Mouse (Mus musculus) layer of hippocampus, adult 2 months (tissue): ENCODE measurements around the gene Slc38a2. TPM values are rescaled to one million over a fixed set of nuclear protein-coding genes. Genes with fewer than 3 reads are reported as not detected.

Experiments used
- DNase-seq, 2 experiments: peaks; one replicate each; pipeline ENCODE4 v3.0.0; 2022; ENCODE audit warnings: low spot score in 2 of 2
- H3K27ac ChIP-seq: fragments of 200-600 bp; 2 replicates; pipeline ENCODE4 v1.8.1; 2022
- H3K4me3 ChIP-seq: fragments of 200-600 bp; 2 replicates; pipeline ENCODE4 v1.8.1; 2022; ENCODE audit warnings: mild to moderate bottlenecking
- CTCF ChIP-seq: fragments of 200-600 bp; conservative IDR thresholded peaks from 2 replicates; pipeline ENCODE4 v1.8.1; 2022; ENCODE audit warnings: antibody characterized with exemption, mild to moderate bottlenecking, moderate library complexity
- total RNA-seq, 2 experiments: library from RNA; stranded (reverse); gene quantifications; 2 replicates each; pipeline ENCODE4 v1.2.3; 2021

Gene Slc38a2
- total RNA-seq, 2 experiments from 2014 or later, result 73.5 to 78.1 TPM

GRCm38 (mm10) chr15:96688036-96688435 is 11.5 kb downstream of the Slc38a2 start:
- TF ChIP-seq CTCF, result no peak
- Histone ChIP-seq H3K4me3 (no peak overlapping the region), H3K27ac (no peak overlapping the region)
- DNase-seq, result no peak

- H3K27ac ChIP-seq, result no peak overlapping the region
- no peak for DNase-seq
- no peak overlapping the region for H3K4me3 ChIP-seq
- no peak for TF ChIP-seq CTCF
These were observed 12.2 kb downstream of the Slc38a2 start for GRCm38 (mm10) chr15:96687366-96687765.

- no peak overlapping the region for H3K27ac ChIP-seq
- no peak overlapping the region for H3K4me3 ChIP-seq
- DNase-seq, result no peak
- TF ChIP-seq CTCF, result no peak
These were observed 13.1 kb downstream of the Slc38a2 start for GRCm38 (mm10) chr15:96686201-96687159.

GRCm38 (mm10) chr15:96685273-96685672 is 14.3 kb downstream of the Slc38a2 start:
- TF ChIP-seq CTCF, result no peak
- no peak for DNase-seq
- Histone ChIP-seq H3K4me3 (no peak overlapping the region), H3K27ac (no peak overlapping the region)

GRCm38 (mm10) chr15:96684132-96684830 is 15.2 kb downstream of the Slc38a2 start:
- Histone ChIP-seq H3K27ac (no peak overlapping the region), H3K4me3 (no peak overlapping the region)
- peak; percentile 55 for TF ChIP-seq CTCF
- DNase-seq, result no peak

- no peak overlapping the region for H3K4me3 ChIP-seq
- TF ChIP-seq CTCF, result no peak
- no peak overlapping the region for H3K27ac ChIP-seq
- no peak for DNase-seq
These were observed 20.4 kb downstream of the Slc38a2 start for GRCm38 (mm10) chr15:96678871-96679773.

GRCm38 (mm10) chr15:96676518-96676917 is 23.0 kb downstream of the Slc38a2 start:
- H3K4me3 ChIP-seq, result no peak overlapping the region

GRCm38 (mm10) chr15:96675744-96676143 is 23.8 kb downstream of the Slc38a2 start:
- no peak for TF ChIP-seq CTCF
- H3K27ac ChIP-seq, result no peak overlapping the region

More at GRCm38 (mm10) chr15:96676518-96676917, 23.0 kb downstream of the Slc38a2 start:
- TF ChIP-seq CTCF, result no peak
- no peak for DNase-seq
- no peak overlapping the region for H3K27ac ChIP-seq

GRCm38 (mm10) chr15:96675055-96675454 is 24.5 kb downstream of the Slc38a2 start:
- no peak overlapping the region for H3K27ac ChIP-seq
- TF ChIP-seq CTCF, result no peak
- no peak overlapping the region for H3K4me3 ChIP-seq
- no peak for DNase-seq

More at GRCm38 (mm10) chr15:96675744-96676143, 23.8 kb downstream of the Slc38a2 start:
- no peak overlapping the region for H3K4me3 ChIP-seq
- DNase-seq, result no peak

- H3K27ac ChIP-seq, result no peak overlapping the region
- no peak for TF ChIP-seq CTCF
- H3K4me3 ChIP-seq, result no peak overlapping the region
- DNase-seq, result no peak
These were observed 25.4 kb downstream of the Slc38a2 start for GRCm38 (mm10) chr15:96674089-96674488.

- TF ChIP-seq CTCF, result no peak
- no peak for DNase-seq
- H3K27ac ChIP-seq, result no peak overlapping the region
- no peak overlapping the region for H3K4me3 ChIP-seq
These were observed 29.8 kb downstream of the Slc38a2 start for GRCm38 (mm10) chr15:96669721-96670120.

GRCm38 (mm10) chr15:96666663-96667062 is 32.9 kb downstream of the Slc38a2 start:
- peak; percentile 94 for TF ChIP-seq CTCF
- Histone ChIP-seq H3K4me3 (peak overlapping the region; percentile 32), H3K27ac (no peak overlapping the region)
- peak; percentile 66 to 72 for DNase-seq
